Mouse (Mus musculus): ENCODE measurements around the gene Add3.

Gene Add3

GRCm38 (mm10) chr19:53276902-53277707, 136.9 kb downstream of the Add3 start:
- DNase-seq: no peak

GRCm38 (mm10) chr19:53278491-53279415, 138.5 kb downstream of the Add3 start:
- no peak for DNase-seq

- no peak for DNase-seq
Measured at GRCm38 (mm10) chr19:53280254-53280653, 140.0 kb downstream of the Add3 start.

GRCm38 (mm10) chr19:53282571-53282970, 142.3 kb downstream of the Add3 start:
- no peak for DNase-seq

GRCm38 (mm10) chr19:53283742-53284141, 143.5 kb downstream of the Add3 start:
- no peak for DNase-seq

GRCm38 (mm10) chr19:53284268-53285208, 144.3 kb downstream of the Add3 start:
- no peak for DNase-seq

- DNase-seq: no peak
Measured at GRCm38 (mm10) chr19:53296331-53297254, 156.3 kb downstream of the Add3 start.

Measured in embryo, embryonic 11 days (tissue).